Mouse (Mus musculus) T-helper 2 cell (primary cell): ENCODE data around the gene Gm20431.

Experiments
- in situ Hi-C: fragments of 300-600 bp; cut with MboI, MseI; formaldehyde crosslinking; loops from one replicate; pipeline ENCODE4 v1.15.1; 2025; ENCODE audit warnings: high pct_unique_total_duplicates

Gm20431 gene

GRCm38 (mm10) chr2:167571442-167572220 is 89.7 kb downstream of the Gm20431 start:
- in situ Hi-C loops: no loop called here

- in situ Hi-C loops: no loop called here
Observed at GRCm38 (mm10) chr2:167570815-167571214, 90.5 kb downstream of the Gm20431 start.

- in situ Hi-C loops: no loop called here
Observed at GRCm38 (mm10) chr2:167569934-167570651, 91.2 kb downstream of the Gm20431 start.

GRCm38 (mm10) chr2:167568112-167568511 is 93.2 kb downstream of the Gm20431 start:
- in situ Hi-C loops: no loop called here

- in situ Hi-C loops: no loop called here
Observed at GRCm38 (mm10) chr2:167565682-167566081, 95.6 kb downstream of the Gm20431 start.

GRCm38 (mm10) chr2:167565312-167565656 is 96.0 kb downstream of the Gm20431 start:
- in situ Hi-C loops: no loop called here

- in situ Hi-C loops: no loop called here
Observed at GRCm38 (mm10) chr2:167564551-167565311, 96.6 kb downstream of the Gm20431 start.

GRCm38 (mm10) chr2:167563703-167564102 is 97.6 kb downstream of the Gm20431 start:
- in situ Hi-C loops: no loop called here

GRCm38 (mm10) chr2:167563035-167563434 is 98.3 kb downstream of the Gm20431 start:
- in situ Hi-C loops: no loop called here

GRCm38 (mm10) chr2:167562101-167562500 is 99.2 kb downstream of the Gm20431 start:
- in situ Hi-C loops: no loop called here

GRCm38 (mm10) chr2:167559413-167559812 is 101.9 kb downstream of the Gm20431 start:
- in situ Hi-C loops: loop anchor here (10.0 kb wide), 1 partner anchor 1995 kb away; no protein-coding TSS in a partner anchor
